Mouse (Mus musculus): ENCODE data around the gene Homer1.
A peak's percentile ranks its signal among the peaks of the same experiment; 100 is the strongest.

The Homer1 gene

DNA sequence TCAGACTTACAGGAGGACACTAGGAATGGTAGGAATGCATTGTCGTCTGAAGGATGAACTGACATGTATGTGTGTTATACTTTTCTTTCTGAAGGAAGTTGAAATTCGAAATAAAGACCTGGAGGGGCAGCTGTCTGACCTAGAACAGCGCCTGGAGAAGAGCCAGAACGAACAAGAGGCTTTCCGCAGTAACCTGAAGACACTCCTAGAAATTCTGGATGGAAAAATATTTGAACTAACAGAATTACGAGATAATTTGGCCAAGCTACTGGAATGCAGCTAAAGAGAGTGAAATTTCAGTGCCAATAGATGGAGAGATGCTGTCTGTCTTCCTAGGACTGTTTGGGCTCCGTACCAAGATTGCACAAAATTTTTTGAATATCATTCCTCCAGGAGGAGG lies 102.5 kb downstream of the Homer1 start:
- no peak for DNase-seq

DNA sequence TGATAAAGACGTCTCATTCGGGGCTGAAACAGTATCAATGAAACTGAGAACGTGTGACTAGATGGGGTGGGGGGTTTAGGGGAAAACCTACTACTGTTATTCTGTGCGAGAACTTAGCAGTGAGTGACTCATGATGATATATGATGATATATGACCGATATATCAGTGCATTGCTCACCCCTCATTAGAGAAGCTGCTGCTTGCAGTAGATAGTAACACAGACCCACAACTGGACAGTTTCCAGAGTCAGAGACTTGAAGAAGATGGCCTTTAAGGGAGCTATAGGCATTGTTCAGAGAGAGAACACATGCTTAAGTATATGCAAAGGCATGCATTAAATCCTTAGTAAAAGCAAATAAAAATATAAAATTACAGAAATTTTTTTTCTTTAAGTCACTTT lies 107.4 kb downstream of the Homer1 start:
- DNase-seq = no peak

DNA sequence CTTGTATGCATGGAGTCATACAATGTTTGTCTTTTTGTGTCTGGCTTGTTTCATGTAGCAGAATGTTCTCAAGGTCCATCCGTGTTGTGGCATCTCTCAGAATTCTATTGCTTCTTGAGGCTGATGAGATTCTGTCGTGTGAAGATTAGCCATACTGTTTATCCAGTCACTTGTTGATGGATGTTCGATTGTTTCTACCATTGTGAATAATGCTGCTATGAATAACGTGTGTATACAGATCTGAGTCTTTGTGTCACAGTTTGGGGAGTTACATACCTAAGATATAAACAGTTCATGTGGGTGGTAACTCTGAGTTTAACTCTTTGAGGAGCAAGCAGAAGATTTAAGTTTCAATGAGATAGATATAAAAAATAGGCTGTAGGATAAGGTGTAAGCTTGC lies 110.9 kb downstream of the Homer1 start:
- no peak for DNase-seq

DNA sequence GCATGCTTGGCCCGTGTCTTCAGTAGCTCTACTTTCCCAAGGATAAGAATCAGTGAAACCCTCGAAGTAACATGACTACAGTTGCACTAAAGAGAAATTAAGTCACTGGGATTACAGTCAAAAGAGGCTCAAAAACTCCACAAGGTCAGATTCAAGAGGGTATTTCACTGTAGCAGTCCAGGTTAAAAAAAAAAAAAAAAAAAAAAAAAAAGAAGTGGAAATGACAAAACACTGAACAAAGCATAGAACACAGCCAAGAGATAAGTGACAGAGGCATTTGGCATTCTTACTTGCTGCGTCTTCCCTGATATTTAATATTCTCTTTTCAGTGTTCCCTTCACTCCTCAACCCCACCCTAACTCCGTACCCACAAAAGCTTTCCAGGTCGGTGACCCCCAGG lies 115.6 kb downstream of the Homer1 start:
- DNase-seq = no peak

DNA sequence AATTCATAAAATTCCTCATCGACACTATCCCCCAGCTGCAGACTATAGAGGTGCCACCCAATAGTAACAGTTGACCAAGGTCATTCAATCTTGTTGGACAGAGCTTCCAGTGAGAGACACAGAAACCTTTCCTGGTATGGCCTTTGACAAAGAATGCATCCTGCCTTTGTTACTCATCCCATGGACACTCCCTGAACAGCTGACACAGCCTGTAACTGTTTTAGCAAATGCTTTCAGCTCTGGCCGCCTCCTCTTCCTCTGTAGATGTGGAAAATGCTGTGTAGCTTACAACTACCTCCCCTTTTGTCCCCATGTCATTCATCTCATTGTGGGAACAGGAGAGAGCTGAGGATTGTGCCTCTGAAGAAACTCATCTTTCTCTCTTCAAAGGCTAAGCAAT lies 118.9 kb downstream of the Homer1 start:
- no peak for DNase-seq

DNA sequence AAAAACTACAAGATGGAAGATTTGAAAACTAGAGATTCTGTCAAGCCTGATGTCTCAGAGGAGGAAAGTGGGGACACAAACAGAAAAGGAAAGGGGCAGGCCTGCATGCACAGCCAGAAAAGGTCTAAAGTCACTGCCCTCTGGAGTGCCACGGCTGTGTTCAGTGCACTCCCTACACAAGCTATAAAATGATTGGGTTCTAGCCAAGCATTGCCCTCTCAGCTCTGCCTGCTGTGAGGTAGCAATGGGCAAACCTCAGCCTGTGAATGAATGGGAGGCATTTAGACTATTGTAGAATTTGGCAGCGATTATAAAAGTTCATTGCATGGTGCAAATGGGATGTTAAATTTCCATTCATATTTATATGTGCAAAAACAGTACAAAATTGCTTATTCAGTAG lies 120.3 kb downstream of the Homer1 start:
- DNase-seq = no peak

DNA sequence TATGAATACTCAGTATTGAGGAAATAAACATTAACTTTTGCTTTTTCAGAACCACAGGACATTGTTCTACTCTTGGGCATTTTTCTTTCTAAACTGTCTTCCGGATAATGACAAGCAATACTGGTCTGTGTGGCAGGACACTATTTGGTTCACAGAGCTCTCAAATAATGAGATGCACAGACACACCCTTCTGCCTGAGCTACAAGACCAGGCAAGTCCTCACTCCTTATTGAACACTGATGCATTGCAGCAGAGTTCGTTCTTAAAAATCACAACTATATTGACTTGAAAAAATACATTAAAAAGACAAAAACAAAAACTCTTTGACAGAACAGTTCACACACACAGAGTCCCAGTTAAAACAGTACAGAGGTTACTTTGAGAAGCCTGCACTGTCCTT lies 123.8 kb downstream of the Homer1 start:
- DNase-seq = no peak

DNA sequence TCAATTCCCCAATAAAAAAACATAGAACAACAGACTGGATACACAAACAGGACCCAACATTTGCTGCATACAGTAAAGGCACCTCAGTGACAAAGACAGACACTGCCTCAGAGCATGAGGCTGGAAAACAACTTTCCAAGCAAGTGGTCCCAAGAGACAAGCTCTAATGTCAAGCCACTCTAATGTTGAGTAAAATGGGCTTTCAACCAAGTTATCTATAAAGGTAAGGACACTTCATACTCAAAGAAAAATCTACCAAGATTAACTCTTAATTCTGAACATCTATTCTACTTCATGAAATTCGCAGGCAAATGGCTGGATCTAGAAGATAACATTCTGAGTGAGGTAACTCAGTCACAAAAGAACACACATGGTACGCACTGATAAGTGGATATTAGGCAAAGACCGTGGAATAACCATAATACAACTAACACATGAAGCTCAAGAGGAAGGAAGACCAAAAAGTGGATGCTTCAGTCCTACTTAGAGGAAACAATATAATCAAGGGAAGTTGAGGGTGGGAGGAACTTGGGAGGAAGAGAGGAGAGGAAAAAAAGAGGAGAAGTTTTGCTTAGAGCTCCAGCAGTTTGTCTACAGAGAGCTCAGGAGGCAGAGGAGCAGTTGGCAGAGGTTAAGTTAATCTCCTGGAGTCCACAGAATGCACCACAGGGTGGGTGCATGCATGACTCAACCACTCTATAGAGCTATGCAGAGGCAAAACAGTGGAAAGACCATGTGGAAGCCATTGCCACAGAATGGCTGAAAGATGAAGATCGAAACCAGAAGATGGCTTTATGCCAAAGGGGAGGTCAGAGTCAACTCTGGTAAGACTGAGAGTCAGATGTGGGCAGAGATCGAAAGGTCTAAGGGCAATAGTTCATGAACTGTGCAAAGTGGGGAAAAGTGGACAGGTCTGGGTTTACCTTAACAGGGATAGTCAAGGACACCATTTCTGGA lies 128.8 kb downstream of the Homer1 start:
- no peak for DNase-seq

DNA sequence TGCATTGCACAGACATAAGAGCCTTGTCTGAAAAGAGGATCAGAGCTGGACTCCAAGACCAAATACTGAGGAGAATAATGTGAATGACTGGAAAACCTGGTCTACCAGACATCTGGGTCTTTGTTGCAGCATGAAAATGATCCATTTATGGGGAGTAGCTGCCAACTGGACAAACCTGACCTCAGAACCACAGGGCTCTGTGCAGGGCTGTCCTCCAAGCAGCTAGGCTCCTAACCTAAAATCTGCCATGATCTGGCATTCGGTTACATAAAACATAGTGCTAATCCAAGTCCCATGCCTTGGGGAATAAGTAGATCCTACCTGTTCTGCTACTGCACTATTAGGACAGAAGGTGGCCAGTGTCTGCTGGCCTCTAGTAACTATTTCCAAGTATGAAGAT lies 129.8 kb downstream of the Homer1 start:
- no peak for DNase-seq

DNA sequence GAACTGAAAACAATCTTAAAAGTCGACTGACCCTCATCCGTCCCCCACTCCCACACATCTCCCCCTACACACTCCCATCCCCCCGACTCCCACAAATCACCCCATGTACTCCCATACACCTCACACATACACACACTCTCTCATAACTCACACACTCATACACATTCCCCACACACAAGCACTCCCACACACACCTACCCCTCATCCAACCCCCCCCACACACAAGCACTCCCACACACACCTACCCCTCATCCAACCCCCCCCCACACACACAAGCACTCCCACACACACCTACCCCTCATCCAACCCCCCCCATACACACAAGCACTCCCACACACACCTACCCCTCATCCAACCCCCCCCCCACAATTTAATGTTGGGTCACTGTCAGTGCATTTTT lies 140.7 kb downstream of the Homer1 start:
- DNase-seq = no peak

DNA sequence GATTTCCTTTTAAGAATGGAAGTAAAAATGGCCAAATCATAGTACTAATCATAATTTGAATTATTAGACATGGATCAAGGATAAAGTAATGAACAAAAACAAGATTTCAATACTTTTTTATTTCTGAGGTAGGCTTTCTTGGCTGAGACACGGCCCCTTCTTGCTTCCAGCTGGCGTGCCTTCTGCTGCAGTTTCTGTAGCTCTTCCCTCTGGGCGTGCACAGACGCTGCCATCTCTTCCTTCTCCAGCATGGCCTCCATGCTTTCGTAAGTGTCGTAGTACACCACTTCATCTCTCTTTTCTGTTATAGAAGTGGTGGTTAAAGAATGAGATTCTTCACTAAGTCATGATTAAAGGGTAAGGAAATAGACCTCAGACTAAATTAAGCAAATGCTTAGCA lies 153.8 kb downstream of the Homer1 start:
- peak; percentile 44 for DNase-seq
